Mouse (Mus musculus): ENCODE results near the gene Acsl5. TPM values are rescaled to one million over a fixed set of nuclear protein-coding genes. Genes with fewer than 3 reads are reported as not detected.

Acsl5 gene
- polyA plus RNA-seq, 1 experiment from 2014 or later, result 63.2 TPM

DNA sequence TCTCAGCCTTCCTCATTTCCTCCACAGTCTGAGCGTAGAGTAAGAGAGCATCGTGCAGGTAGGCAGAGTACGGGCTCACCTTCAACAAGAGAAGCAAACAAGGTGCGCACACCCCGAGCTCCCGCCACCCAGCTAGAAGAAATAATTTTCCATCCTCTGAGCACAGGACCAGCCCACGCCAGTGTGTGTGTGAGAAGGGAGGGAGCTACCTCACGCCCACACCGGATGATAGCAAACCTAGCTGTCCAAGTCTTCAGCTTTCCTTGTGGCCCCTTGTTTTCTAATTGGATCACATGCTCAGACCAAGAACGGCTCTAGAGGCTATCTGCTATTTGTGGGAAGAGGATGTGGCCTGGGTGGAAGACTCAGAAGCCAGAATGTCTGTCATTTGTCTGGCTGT lies 20.7 kb upstream of the Acsl5 start:
- DNase-seq (ENCODE audit: low spot score) (no peak), ATAC-seq (ENCODE audit: low FRiP score, low TSS enrichment) (no peak)
- Histone ChIP-seq H3K27me3 (ENCODE audit: control insufficient read depth, insufficient read depth, low read length) (no peaks in the 10 kb centered on the region), H3K9ac (ENCODE audit: low read length) (no peak overlapping the region), H3K9me3 (ENCODE audit: control insufficient read depth, low read length) (no peaks in the 10 kb centered on the region), H3K36me3 (ENCODE audit: control insufficient read depth, insufficient read depth, low read length) (no peaks in the 10 kb centered on the region), H3K4me1 (replicated peaks; ENCODE audit: control insufficient read depth, insufficient read depth) (no peaks in the 10 kb centered on the region), H3K4me2 (replicated peaks; ENCODE audit: low read depth) (no peak overlapping the region), H3K4me3 (ENCODE audit: low read depth, low read length) (no peak overlapping the region), H3K27ac (replicated peaks) (no peak overlapping the region)
- TF ChIP-seq EP300 (optimal IDR thresholded peaks at IDR 0.05) (no peak), CTCF (IDR thresholded peaks at IDR 0.05; ENCODE audit: low read depth) (no peak)
- WGBS, result 62% methylated on average over 10 of the region's 10 CpGs

DNA sequence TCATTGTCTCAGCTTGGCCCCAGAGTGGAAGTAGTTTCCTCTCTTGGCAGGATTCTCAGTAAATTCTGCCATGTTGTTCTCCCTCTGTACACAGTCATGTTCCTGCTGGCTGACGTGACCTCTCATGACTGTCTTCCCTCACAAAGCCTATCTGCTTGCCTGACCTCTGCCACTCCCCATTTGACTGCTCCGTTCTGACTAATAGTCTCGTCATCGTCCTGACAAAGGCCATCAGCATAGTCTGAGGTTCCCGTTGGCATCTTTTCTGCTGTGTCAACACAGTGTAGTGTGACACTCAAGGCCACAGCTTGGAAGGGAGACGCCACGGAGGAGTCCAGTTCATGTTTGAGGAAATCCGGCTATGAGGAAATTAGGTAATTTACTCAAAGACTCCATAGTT lies 19.6 kb upstream of the Acsl5 start:
- Histone ChIP-seq H3K4me1 (replicated peaks; ENCODE audit: control insufficient read depth, insufficient read depth) (no peaks in the 10 kb centered on the region), H3K36me3 (ENCODE audit: control insufficient read depth, insufficient read depth, low read length) (no peaks in the 10 kb centered on the region), H3K4me2 (replicated peaks; ENCODE audit: low read depth) (no peak overlapping the region), H3K27me3 (ENCODE audit: control insufficient read depth, insufficient read depth, low read length) (no peaks in the 10 kb centered on the region), H3K9me3 (ENCODE audit: control insufficient read depth, low read length) (no peaks in the 10 kb centered on the region), H3K4me3 (ENCODE audit: low read depth, low read length) (no peak overlapping the region), H3K27ac (replicated peaks) (no peak overlapping the region), H3K9ac (ENCODE audit: low read length) (no peak overlapping the region)
- DNase-seq (ENCODE audit: low spot score), result peak; percentile 62
- WGBS, result 33% methylated on average over 8 of the region's 8 CpGs
- ATAC-seq (ENCODE audit: low FRiP score, low TSS enrichment), result peak; percentile 94
- TF ChIP-seq EP300 (optimal IDR thresholded peaks at IDR 0.05), result no peak
- no peak for TF ChIP-seq CTCF (IDR thresholded peaks at IDR 0.05; ENCODE audit: low read depth)

DNA sequence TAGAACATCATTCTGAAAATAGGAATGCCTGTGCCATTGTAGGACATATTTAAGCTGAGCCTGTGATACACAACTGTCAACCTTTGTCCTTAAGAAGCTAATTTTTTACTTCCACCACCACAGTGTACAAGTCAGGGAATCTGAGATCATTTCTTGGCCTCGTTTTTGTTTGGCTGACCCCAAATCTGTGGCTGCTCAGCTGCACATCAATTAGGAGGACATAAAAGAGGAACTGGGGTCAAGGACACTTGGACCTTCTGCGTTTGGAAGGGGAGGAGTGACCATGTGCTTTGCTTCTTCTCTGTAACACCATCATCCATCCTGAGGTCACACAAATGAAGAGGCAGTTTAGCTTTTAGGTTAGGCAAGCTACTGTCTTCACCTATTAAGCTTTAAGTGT lies 15.7 kb upstream of the Acsl5 start:
- H3K4me3 ChIP-seq (ENCODE audit: low read depth, low read length), result no peak overlapping the region
- no peak overlapping the region for H3K9ac ChIP-seq (ENCODE audit: low read length)
- ATAC-seq (ENCODE audit: low FRiP score, low TSS enrichment), result no peak
- 23% methylated on average over 2 of the region's 2 CpGs for whole genome bisulfite sequencing
- DNase-seq (ENCODE audit: low spot score), result no peak
- H3K9me3 ChIP-seq (ENCODE audit: control insufficient read depth, low read length), result no peaks in the 10 kb centered on the region
- no peak overlapping the region for H3K4me2 ChIP-seq (replicated peaks; ENCODE audit: low read depth)
- TF ChIP-seq EP300 (optimal IDR thresholded peaks at IDR 0.05) (no peak), CTCF (IDR thresholded peaks at IDR 0.05; ENCODE audit: low read depth) (no peak)
- no peak overlapping the region for H3K27ac ChIP-seq (replicated peaks)
- H3K36me3 ChIP-seq (ENCODE audit: control insufficient read depth, insufficient read depth, low read length), result no peaks in the 10 kb centered on the region
- no peaks in the 10 kb centered on the region for H3K27me3 ChIP-seq (ENCODE audit: control insufficient read depth, insufficient read depth, low read length)
- H3K4me1 ChIP-seq (replicated peaks; ENCODE audit: control insufficient read depth, insufficient read depth), result no peaks in the 10 kb centered on the region

DNA sequence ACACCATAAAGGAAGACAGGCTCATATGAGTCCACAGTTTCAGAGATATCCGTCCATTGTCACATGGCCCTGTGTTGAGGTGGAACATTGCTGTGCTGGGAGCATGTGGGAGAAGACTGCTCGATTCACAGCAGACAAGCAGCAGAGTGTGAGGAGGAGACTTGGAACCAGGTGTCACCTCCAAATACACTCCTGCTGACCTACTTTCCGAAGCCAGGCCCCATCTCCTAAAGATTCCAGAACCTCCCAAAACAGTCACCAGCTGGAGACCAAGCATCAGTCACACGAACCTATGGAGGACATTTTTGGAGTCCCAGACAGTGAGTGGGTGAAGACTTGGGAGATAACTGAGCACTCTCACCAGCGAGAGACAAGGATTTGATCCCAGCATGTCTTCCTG lies 15.2 kb upstream of the Acsl5 start:
- no peak overlapping the region for H3K4me2 ChIP-seq (replicated peaks; ENCODE audit: low read depth)
- H3K4me1 ChIP-seq (replicated peaks; ENCODE audit: control insufficient read depth, insufficient read depth), result no peaks in the 10 kb centered on the region
- H3K4me3 ChIP-seq (ENCODE audit: low read depth, low read length), result no peak overlapping the region
- H3K9ac ChIP-seq (ENCODE audit: low read length), result no peak overlapping the region
- H3K27ac ChIP-seq (replicated peaks), result no peak overlapping the region
- WGBS, result 79% methylated on average over 5 of the region's 5 CpGs
- no peaks in the 10 kb centered on the region for H3K36me3 ChIP-seq (ENCODE audit: control insufficient read depth, insufficient read depth, low read length)
- no peak for TF ChIP-seq CTCF (IDR thresholded peaks at IDR 0.05; ENCODE audit: low read depth)
- no peak for TF ChIP-seq EP300 (optimal IDR thresholded peaks at IDR 0.05)
- no peaks in the 10 kb centered on the region for H3K9me3 ChIP-seq (ENCODE audit: control insufficient read depth, low read length)
- ATAC-seq (ENCODE audit: low FRiP score, low TSS enrichment) (no peak), DNase-seq (ENCODE audit: low spot score) (no peak)
- H3K27me3 ChIP-seq (ENCODE audit: control insufficient read depth, insufficient read depth, low read length), result no peaks in the 10 kb centered on the region

DNA sequence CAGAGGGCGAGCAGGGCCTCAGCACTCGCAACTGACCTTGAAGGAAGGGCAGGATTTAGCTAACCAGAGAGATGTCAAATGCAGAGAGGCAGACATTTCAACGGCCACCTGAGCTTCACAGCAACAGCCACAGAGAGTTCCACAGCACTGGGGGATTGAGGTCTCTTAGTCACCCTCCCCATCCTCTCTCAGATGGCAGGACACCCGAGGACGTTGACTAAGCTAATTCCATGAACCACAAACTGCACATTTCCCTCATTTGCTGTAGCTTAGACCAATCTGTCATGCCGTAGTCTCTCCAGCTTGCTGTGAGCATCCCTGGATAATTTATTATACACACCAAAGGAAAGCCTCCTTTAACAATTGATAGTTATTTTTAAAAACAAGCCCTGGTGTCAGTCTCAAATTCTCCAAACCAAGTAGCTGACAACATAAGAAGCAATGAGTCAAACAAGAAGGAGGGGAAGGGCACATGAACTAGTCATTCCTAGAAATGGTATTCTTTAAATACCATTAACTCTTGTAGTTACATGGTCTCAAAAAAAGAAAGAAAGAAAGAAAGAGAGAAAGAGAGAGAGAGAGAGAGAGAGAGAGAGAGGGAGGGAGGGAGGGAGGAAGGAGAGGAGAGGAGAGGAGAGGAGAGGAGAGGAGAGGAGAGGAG lies 11.8 kb upstream of the Acsl5 start:
- WGBS, result 55% methylated on average over 6 of the region's 6 CpGs
- Histone ChIP-seq H3K9me3 (ENCODE audit: control insufficient read depth, low read length) (no peaks in the 10 kb centered on the region), H3K4me1 (replicated peaks; ENCODE audit: control insufficient read depth, insufficient read depth) (no peaks in the 10 kb centered on the region), H3K4me3 (ENCODE audit: low read depth, low read length) (no peak overlapping the region), H3K9ac (ENCODE audit: low read length) (no peak overlapping the region), H3K4me2 (replicated peaks; ENCODE audit: low read depth) (no peak overlapping the region), H3K27me3 (ENCODE audit: control insufficient read depth, insufficient read depth, low read length) (no peaks in the 10 kb centered on the region), H3K36me3 (ENCODE audit: control insufficient read depth, insufficient read depth, low read length) (no peaks in the 10 kb centered on the region), H3K27ac (replicated peaks) (no peak overlapping the region)
- DNase-seq (ENCODE audit: low spot score) (no peak), ATAC-seq (ENCODE audit: low FRiP score, low TSS enrichment) (no peak)
- TF ChIP-seq EP300 (optimal IDR thresholded peaks at IDR 0.05), result no peak
- no peak for TF ChIP-seq CTCF (IDR thresholded peaks at IDR 0.05; ENCODE audit: low read depth)

DNA sequence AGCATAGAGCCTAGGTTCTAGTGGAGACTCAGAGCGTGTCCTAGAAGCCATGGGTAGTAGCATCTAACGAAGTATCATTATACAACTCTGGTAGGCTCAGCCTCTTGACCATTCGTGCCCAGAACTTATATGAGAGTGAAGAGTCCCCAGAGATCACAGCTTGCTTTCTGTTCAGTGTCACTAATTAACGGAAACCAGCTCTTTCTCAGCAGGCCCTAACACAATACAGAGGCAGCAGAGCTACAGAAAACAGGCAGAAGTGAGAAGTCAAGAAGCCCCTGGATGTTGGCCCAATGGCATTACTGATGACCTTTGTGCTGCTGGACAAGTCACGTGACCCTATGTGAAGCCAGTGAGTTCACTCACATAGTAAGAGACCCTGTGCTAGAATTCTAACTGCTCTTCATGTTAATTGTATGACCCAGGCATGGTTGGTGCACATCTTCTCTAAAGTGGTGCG lies 10.5 kb upstream of the Acsl5 start, which contains the start of gene Gucy2g:
Gene Gucy2g, minus strand, starts transcription at position 51 of the 460 bp plus-strand sequence.
- H3K27ac ChIP-seq (replicated peaks), result no peak within 1 kb of the TSS
- 81% methylated on average over 6 of the region's 6 CpGs for WGBS
- no peaks in the 10 kb centered on the region for H3K27me3 ChIP-seq (ENCODE audit: control insufficient read depth, insufficient read depth, low read length)
- TF ChIP-seq CTCF (IDR thresholded peaks at IDR 0.05; ENCODE audit: low read depth) (no peak), EP300 (optimal IDR thresholded peaks at IDR 0.05) (no peak)
- no peak within 1 kb of the TSS for H3K9ac ChIP-seq (ENCODE audit: low read length)
- H3K4me1 ChIP-seq (replicated peaks; ENCODE audit: control insufficient read depth, insufficient read depth), result no peaks in the 10 kb centered on the region
- no peaks in the 10 kb centered on the region for H3K36me3 ChIP-seq (ENCODE audit: control insufficient read depth, insufficient read depth, low read length)
- DNase-seq (ENCODE audit: low spot score), result no peak
- no peaks in the 10 kb centered on the region for H3K9me3 ChIP-seq (ENCODE audit: control insufficient read depth, low read length)
- ATAC-seq (ENCODE audit: low FRiP score, low TSS enrichment), result no peak
- no peak within 1 kb of the TSS for H3K4me2 ChIP-seq (replicated peaks; ENCODE audit: low read depth)
- H3K4me3 ChIP-seq (ENCODE audit: low read depth, low read length), result no peak within 1 kb of the TSS
